Mouse (Mus musculus): ENCODE data around the gene Ndufaf7. TPM values are rescaled to one million over a fixed set of nuclear protein-coding genes. Genes with fewer than 3 reads are reported as not detected.

The Ndufaf7 gene
- polyA plus RNA-seq, 1 experiment from 2014 or later, result 46.5 TPM

- H3K36me3 ChIP-seq (ENCODE audit: control insufficient read depth, insufficient read depth, low read length), result no peaks in the 10 kb centered on the region
- H3K4me2 ChIP-seq (ENCODE audit: low read depth, severe bottlenecking), result no peak overlapping the region
- H3K27me3 ChIP-seq (ENCODE audit: control insufficient read depth, insufficient read depth, low read length), result no peaks in the 10 kb centered on the region
- no peak overlapping the region for H3K4me3 ChIP-seq (ENCODE audit: low read depth, low read length)
- H3K9me3 ChIP-seq (ENCODE audit: control insufficient read depth, low read length), result no peaks in the 10 kb centered on the region
- DNase-seq (ENCODE audit: low spot score) (no peak), ATAC-seq (ENCODE audit: insufficient number of reproducible peaks, low FRiP score, low TSS enrichment, low read depth) (no peak)
- no peaks in the 10 kb centered on the region for H3K4me1 ChIP-seq (ENCODE audit: control insufficient read depth, insufficient read depth, low read length)
- no peak overlapping the region for H3K9ac ChIP-seq (ENCODE audit: low read length)
- 70% methylated on average over 2 of the region's 2 CpGs for WGBS
- H3K27ac ChIP-seq (replicated peaks; ENCODE audit: low read depth, low read length), result no peak overlapping the region
Observed at GRCm38 (mm10) chr17:78909374-78909773, 27.6 kb upstream of the Ndufaf7 start.

- Histone ChIP-seq H3K36me3 (ENCODE audit: control insufficient read depth, insufficient read depth, low read length) (no peaks in the 10 kb centered on the region), H3K4me3 (ENCODE audit: low read depth, low read length) (no peak overlapping the region; the same call in 1 of the 2 replicates), H3K4me2 (ENCODE audit: low read depth, severe bottlenecking) (peak overlapping the region; percentile 25), H3K27ac (replicated peaks; ENCODE audit: low read depth, low read length) (no peak overlapping the region), H3K27me3 (ENCODE audit: control insufficient read depth, insufficient read depth, low read length) (no peaks in the 10 kb centered on the region), H3K4me1 (ENCODE audit: control insufficient read depth, insufficient read depth, low read length) (no peaks in the 10 kb centered on the region), H3K9ac (ENCODE audit: low read length) (no peak overlapping the region), H3K9me3 (ENCODE audit: control insufficient read depth, low read length) (no peaks in the 10 kb centered on the region)
- 34% methylated on average over 6 of the region's 6 CpGs for WGBS
- peak; percentile 31 for DNase-seq (ENCODE audit: low spot score)
- no peak for ATAC-seq (ENCODE audit: insufficient number of reproducible peaks, low FRiP score, low TSS enrichment, low read depth)
Observed at GRCm38 (mm10) chr17:78912861-78913281, 24.1 kb upstream of the Ndufaf7 start.

- H3K4me2 ChIP-seq (ENCODE audit: low read depth, severe bottlenecking), result no peak overlapping the region
Observed at GRCm38 (mm10) chr17:78913921-78914320, 23.0 kb upstream of the Ndufaf7 start.

GRCm38 (mm10) chr17:78915772-78916171 is 21.2 kb upstream of the Ndufaf7 start:
- ATAC-seq (ENCODE audit: insufficient number of reproducible peaks, low FRiP score, low TSS enrichment, low read depth) (0 out of 2 replicates have a peak, but pooled peaks have one; percentile 8), DNase-seq (ENCODE audit: low spot score) (no peak)
- peak overlapping the region; percentile 75 for H3K27ac ChIP-seq (replicated peaks; ENCODE audit: low read depth, low read length)
- no peaks in the 10 kb centered on the region for H3K27me3 ChIP-seq (ENCODE audit: control insufficient read depth, insufficient read depth, low read length)
- H3K4me3 ChIP-seq (ENCODE audit: low read depth, low read length), result peak overlapping the region; percentile 56
- H3K4me2 ChIP-seq (ENCODE audit: low read depth, severe bottlenecking), result peak overlapping the region; percentile 72
- no peaks in the 10 kb centered on the region for H3K4me1 ChIP-seq (ENCODE audit: control insufficient read depth, insufficient read depth, low read length)
- peaks cover 3% of the 10 kb centered on the region; the same call in 1 of the 2 replicates for H3K36me3 ChIP-seq (ENCODE audit: control insufficient read depth, insufficient read depth, low read length)
- H3K9ac ChIP-seq (ENCODE audit: low read length), result peak overlapping the region; percentile 77; the same call in 1 of the 2 replicates
- no peaks in the 10 kb centered on the region for H3K9me3 ChIP-seq (ENCODE audit: control insufficient read depth, low read length)
- WGBS, result 54% methylated on average over 6 of the region's 6 CpGs

More at GRCm38 (mm10) chr17:78913921-78914320, 23.0 kb upstream of the Ndufaf7 start:
- ATAC-seq (ENCODE audit: insufficient number of reproducible peaks, low FRiP score, low TSS enrichment, low read depth), result no peak
- H3K4me1 ChIP-seq (ENCODE audit: control insufficient read depth, insufficient read depth, low read length), result no peaks in the 10 kb centered on the region
- WGBS, result 75% methylated on average over 3 of the region's 3 CpGs
- no peak overlapping the region for H3K9ac ChIP-seq (ENCODE audit: low read length)
- DNase-seq (ENCODE audit: low spot score), result no peak
- H3K4me3 ChIP-seq (ENCODE audit: low read depth, low read length), result no peak overlapping the region
- no peaks in the 10 kb centered on the region for H3K9me3 ChIP-seq (ENCODE audit: control insufficient read depth, low read length)
- H3K27ac ChIP-seq (replicated peaks; ENCODE audit: low read depth, low read length), result no peak overlapping the region
- no peaks in the 10 kb centered on the region for H3K27me3 ChIP-seq (ENCODE audit: control insufficient read depth, insufficient read depth, low read length)
- no peaks in the 10 kb centered on the region; the same call in 1 of the 2 replicates for H3K36me3 ChIP-seq (ENCODE audit: control insufficient read depth, insufficient read depth, low read length)

- Histone ChIP-seq H3K4me2 (ENCODE audit: low read depth, severe bottlenecking) (peak within 1 kb of the TSS; percentile 72), H3K4me1 (ENCODE audit: control insufficient read depth, insufficient read depth, low read length) (no peaks in the 10 kb centered on the region), H3K4me3 (ENCODE audit: low read depth, low read length) (peak within 1 kb of the TSS; percentile 56), H3K9ac (ENCODE audit: low read length) (peak within 1 kb of the TSS; percentile 77), H3K9me3 (ENCODE audit: control insufficient read depth, low read length) (no peaks in the 10 kb centered on the region), H3K27me3 (ENCODE audit: control insufficient read depth, insufficient read depth, low read length) (no peaks in the 10 kb centered on the region), H3K27ac (replicated peaks; ENCODE audit: low read depth, low read length) (peak within 1 kb of the TSS; percentile 75), H3K36me3 (ENCODE audit: control insufficient read depth, insufficient read depth, low read length) (peaks cover 6% of the 10 kb centered on the region; the same call in 1 of the 2 replicates)
- DNase-seq (ENCODE audit: low spot score) (peak; percentile 93), ATAC-seq (ENCODE audit: insufficient number of reproducible peaks, low FRiP score, low TSS enrichment, low read depth) (peak; percentile 94)
- WGBS, result under 1% methylated on average over 37 of the region's 37 CpGs
Observed at GRCm38 (mm10) chr17:78916369-78916813, 20.5 kb upstream of the Ndufaf7 start, which contains the start of gene Cebpzos. Cebpzos (plus strand) TSS chr17:78916500.

GRCm38 (mm10) chr17:78916899-78917298 is 20.0 kb upstream of the Ndufaf7 start:
- DNase-seq (ENCODE audit: low spot score), result no peak
- Histone ChIP-seq H3K4me3 (ENCODE audit: low read depth, low read length) (peak overlapping the region; percentile 56), H3K9me3 (ENCODE audit: control insufficient read depth, low read length) (no peaks in the 10 kb centered on the region), H3K27ac (replicated peaks; ENCODE audit: low read depth, low read length) (peak overlapping the region; percentile 75; the same call in 1 of the 2 replicates), H3K4me1 (ENCODE audit: control insufficient read depth, insufficient read depth, low read length) (no peaks in the 10 kb centered on the region), H3K36me3 (ENCODE audit: control insufficient read depth, insufficient read depth, low read length) (peaks cover 9% of the 10 kb centered on the region; the same call in 1 of the 2 replicates), H3K9ac (ENCODE audit: low read length) (peak overlapping the region; percentile 77), H3K4me2 (ENCODE audit: low read depth, severe bottlenecking) (peak overlapping the region; percentile 72), H3K27me3 (ENCODE audit: control insufficient read depth, insufficient read depth, low read length) (no peaks in the 10 kb centered on the region)
- 3% methylated on average over 11 of the region's 11 CpGs for WGBS
- ATAC-seq (ENCODE audit: insufficient number of reproducible peaks, low FRiP score, low TSS enrichment, low read depth), result peak; percentile 48

GRCm38 (mm10) chr17:78917696-78918095 is 19.2 kb upstream of the Ndufaf7 start:
- peaks cover 9% of the 10 kb centered on the region; the same call in 1 of the 2 replicates for H3K36me3 ChIP-seq (ENCODE audit: control insufficient read depth, insufficient read depth, low read length)
- no peaks in the 10 kb centered on the region for H3K27me3 ChIP-seq (ENCODE audit: control insufficient read depth, insufficient read depth, low read length)
- H3K4me3 ChIP-seq (ENCODE audit: low read depth, low read length), result no peak overlapping the region
- ATAC-seq (ENCODE audit: insufficient number of reproducible peaks, low FRiP score, low TSS enrichment, low read depth), result no peak
- H3K4me1 ChIP-seq (ENCODE audit: control insufficient read depth, insufficient read depth, low read length), result no peaks in the 10 kb centered on the region
- no peak overlapping the region; the same call in 1 of the 2 replicates for H3K4me2 ChIP-seq (ENCODE audit: low read depth, severe bottlenecking)
- H3K27ac ChIP-seq (replicated peaks; ENCODE audit: low read depth, low read length), result no peak overlapping the region
- no peak for DNase-seq (ENCODE audit: low spot score)
- 54% methylated on average over 6 of the region's 6 CpGs for WGBS
- H3K9ac ChIP-seq (ENCODE audit: low read length), result no peak overlapping the region
- no peaks in the 10 kb centered on the region for H3K9me3 ChIP-seq (ENCODE audit: control insufficient read depth, low read length)

GRCm38 (mm10) chr17:78935857-78936256 is 1.1 kb upstream of the Ndufaf7 start:
- peak overlapping the region; percentile 61 for H3K4me2 ChIP-seq (ENCODE audit: low read depth, severe bottlenecking)
- no peaks in the 10 kb centered on the region for H3K9me3 ChIP-seq (ENCODE audit: control insufficient read depth, low read length)
- no peak overlapping the region for H3K27ac ChIP-seq (replicated peaks; ENCODE audit: low read depth, low read length)
- no peaks in the 10 kb centered on the region for H3K27me3 ChIP-seq (ENCODE audit: control insufficient read depth, insufficient read depth, low read length)
- H3K9ac ChIP-seq (ENCODE audit: low read length), result peak overlapping the region; percentile 72; the same call in 1 of the 2 replicates
- peaks cover 17% of the 10 kb centered on the region for H3K36me3 ChIP-seq (ENCODE audit: control insufficient read depth, insufficient read depth, low read length)
- no peak for DNase-seq (ENCODE audit: low spot score)
- H3K4me1 ChIP-seq (ENCODE audit: control insufficient read depth, insufficient read depth, low read length), result no peaks in the 10 kb centered on the region
- no peak for ATAC-seq (ENCODE audit: insufficient number of reproducible peaks, low FRiP score, low TSS enrichment, low read depth)
- WGBS, result 84% methylated on average over 2 of the region's 2 CpGs
- peak overlapping the region; percentile 90 for H3K4me3 ChIP-seq (ENCODE audit: low read depth, low read length)

Data from limb, embryonic 11.5 days (tissue).